Mouse (Mus musculus): Measurements from ENCODE around the gene Card9.

Gene Card9

GRCm38 (mm10) chr2:26324917-26325316 is 35.8 kb downstream of the Card9 start:
- DNase-seq, result no peak

DNA sequence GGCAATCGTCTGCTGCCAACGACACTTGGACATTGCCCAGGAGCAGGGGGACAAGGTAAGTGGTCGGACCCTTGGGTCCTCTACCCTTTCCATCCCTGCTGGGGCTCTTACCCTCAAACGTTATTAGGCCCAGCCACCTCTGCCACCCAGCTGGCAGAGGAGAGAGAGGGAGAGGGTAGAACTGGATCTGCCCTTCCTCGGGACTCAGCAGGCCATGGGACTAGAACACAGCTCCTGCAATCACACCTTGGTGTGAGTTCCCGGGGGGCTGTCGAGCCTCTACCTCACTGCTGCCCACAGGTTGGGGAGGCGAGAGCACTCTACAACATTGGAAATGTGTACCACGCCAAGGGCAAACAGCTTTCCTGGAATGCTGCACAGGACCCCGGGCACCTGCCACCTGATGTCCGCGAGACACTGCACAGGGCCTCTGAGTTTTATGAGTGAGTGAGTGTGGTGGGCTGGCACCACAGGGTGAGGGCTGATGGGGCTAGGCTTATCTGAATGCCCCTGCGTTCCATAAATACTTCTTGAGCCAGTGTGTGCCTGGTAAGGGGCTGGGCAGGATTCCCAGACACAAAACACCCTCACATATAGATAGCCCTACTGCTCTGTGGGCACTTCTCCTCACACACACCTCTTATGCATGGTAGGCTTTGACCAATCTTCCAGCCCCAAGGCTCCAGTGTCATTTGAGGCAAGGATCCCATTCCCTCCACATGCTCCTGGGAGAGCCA is 37.0 kb downstream of the Card9 start:
- DNase-seq, result no peak

DNA sequence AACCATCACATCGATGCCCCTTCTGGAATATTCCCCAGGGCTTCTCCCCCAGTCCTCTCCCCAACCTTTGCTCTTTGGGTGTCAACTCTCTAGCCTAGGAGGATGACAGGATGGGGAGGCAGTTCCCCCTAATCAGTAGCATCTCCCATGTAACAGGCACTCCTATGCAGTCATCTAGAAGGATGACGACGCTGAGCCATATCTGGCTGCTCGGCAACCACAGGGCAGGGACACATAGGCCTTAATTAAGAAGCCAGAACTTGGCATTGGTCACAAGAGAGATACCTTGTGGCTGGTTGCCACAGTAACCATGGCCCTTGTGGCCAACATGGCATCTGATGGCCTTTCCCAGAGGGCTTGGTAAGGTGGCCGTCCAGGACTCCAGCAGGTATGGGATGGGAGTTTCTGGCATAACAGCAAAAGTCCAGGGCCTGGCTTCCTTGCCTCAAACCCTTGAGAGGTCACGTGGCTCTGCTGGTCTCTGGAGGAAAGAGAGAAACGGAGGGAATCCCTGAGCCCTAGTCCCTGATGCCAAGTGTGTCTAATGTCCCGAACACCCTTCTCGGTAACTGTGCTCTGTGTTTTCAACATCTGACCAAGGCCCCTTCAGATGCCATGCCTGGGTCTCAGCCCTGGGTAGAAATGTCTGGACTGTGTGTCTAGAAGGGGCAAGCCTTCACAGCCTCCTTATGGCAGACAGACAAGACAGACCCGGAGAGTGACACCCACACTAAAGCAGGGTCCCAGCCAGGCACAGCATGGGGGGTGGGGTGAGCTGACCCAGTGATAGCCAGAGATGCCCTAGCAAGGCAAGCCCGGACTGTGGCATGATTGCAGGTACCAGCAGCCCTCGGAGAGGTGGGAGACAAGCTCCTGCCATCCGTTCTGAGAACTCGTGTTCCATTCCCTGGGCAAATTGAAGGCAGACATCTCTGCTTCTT is 40.2 kb downstream of the Card9 start:
- DNase-seq, result no peak

DNA sequence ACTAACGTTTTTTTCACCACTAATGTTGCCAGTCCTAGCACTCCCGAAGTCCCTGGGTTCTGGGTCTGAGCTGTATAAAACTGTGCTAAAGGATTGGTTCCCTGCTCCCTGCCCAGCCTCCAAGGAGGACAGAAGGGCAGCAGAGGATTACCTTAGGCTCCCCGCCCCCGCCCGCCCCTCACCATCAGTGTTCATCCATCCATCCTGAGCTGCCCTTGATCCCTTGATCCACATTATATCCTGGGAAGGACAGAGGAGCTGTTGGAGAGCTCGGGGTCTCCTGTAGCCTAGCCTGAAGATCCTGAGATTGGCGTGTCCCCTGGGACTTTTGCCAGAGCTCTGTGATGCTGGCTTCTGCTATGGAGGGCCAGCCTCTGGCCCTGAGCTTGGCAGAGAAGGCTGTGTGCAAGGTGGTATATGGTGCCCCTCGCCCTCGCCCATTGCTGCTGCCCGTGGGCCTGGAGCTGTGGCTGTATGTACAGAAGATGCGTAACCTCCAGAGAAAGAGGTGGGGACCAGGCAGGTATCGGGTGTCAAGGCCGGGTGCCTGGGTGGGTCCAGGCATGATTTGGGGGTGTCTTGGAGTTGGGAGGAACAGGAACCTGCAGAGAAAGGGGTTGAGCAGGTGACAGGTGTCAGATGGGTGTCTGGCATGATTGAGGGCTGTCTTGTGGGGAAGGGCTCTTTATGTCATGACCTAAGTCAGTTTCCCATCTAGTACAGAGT is 41.0 kb downstream of the Card9 start:
- DNase-seq, result no peak

- DNase-seq, result no peak
These were observed 41.6 kb downstream of the Card9 start for GRCm38 (mm10) chr2:26319109-26319508.

DNA sequence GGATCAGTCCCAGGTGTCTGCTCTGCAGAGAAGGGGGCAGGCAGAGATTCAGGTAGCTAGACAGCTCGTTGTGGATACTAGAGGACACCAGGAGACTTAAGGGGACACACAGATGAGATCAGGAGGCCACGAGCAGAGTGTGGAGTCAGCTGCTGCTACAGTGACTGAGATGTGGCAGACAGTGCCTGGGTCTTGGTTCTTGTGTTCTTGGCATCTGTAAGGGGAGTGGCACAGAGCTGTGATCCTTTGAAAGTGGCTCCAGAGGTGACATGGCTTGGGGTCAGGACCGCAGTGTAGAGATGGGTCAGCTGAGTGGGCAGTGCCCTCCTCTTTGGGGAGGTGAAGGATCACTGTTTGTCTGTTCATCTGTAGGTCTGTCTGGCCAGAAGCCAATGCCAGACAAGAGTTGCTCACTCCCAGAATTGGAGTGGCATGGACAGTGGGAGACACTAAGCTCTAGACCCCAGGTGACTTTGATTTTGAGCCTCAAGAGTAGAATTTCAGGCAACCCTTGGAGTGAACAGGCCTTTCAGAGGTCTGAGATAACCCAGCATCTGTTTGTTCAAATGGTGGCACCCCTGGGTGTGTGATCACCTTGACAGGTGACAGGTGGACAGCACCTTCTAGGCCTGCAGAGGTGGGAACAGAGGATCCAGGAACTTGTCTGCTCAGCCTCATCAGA is 42.6 kb downstream of the Card9 start:
- DNase-seq, result no peak

- no peak for DNase-seq
These were observed 43.3 kb downstream of the Card9 start for GRCm38 (mm10) chr2:26317371-26317770.

DNA sequence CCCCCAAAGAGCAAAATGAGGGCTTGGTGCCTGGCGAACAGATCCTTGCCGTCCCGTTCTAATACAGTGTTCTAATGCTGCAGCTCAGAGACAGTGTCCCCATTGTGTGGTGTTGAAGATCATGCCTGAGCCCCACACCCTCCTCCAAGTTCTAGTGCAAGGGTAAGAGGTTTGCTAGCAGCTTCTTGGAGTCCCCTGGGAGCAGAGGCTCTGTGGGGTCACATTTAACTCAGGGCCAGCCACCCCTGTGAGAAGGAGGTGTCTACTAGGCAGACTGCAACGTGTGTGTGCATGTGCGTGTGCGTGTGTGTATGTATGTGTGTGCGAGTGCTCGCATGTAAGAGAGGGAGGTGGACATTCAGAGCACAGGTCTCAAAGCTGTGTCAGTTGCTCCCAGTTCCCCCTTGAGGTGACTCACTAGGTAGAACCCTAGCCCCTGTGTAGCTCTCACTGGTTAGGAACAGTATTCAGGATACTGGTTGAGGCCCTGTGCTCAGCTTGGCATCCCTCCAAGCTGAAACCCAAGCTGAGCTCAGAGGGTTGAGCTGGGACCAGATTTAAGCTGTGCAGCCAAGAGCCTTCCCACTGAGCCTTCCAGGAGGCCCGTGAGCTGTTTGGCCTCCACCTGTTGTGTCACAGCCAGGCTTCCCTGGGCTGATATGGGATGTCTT is 44.0 kb downstream of the Card9 start:
- DNase-seq, result no peak

DNA sequence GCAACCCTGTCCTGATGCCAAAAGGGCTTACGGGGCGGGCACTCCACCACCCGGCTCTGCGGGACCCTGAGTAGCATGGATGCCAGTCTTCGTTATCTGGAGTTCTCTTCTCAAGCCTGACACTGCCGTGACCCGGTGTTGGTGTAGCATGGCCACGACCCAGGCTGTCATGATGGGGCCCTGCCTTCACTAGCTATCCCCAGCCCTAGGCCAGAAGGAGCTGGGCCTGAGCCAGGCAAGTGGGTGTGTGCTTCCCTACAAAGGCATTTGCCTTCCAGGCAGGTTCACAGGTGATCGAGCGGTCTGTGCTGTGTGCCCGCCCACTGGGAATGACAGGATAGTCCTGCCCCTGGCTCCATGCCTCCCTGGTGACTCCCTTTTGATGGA is 44.8 kb downstream of the Card9 start:
- peak in 1 of 2 experiments; percentile 33 for DNase-seq

- peak; percentile 54 to 60 for DNase-seq
These were observed 45.4 kb downstream of the Card9 start, which contains the start of gene Gpsm1 for GRCm38 (mm10) chr2:26315072-26315924. Gpsm1 (plus strand) TSS chr2:26315515.

GRCm38 (mm10) chr2:26314281-26315071 is 46.2 kb downstream of the Card9 start:
- DNase-seq, result no peak

DNA sequence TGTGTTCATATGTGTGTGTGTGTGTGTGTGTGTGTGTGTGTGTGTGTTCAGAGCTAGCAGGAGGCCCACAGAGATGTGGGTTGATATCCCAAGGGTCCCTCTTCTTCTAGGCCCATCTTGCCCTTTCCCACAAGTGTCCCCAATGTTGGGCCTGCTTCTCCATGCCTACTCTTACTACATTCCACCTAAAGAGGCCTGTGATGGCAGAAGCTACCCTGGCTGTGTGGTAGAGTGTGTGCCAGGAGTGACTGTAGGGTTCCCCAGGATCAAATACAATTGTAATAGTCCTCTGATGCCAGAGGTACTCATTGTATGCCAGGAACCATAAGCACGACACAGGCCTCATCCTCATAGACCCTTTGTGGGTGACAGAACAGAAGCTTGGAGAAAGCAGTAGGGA is 47.3 kb downstream of the Card9 start:
- DNase-seq, result no peak

DNA sequence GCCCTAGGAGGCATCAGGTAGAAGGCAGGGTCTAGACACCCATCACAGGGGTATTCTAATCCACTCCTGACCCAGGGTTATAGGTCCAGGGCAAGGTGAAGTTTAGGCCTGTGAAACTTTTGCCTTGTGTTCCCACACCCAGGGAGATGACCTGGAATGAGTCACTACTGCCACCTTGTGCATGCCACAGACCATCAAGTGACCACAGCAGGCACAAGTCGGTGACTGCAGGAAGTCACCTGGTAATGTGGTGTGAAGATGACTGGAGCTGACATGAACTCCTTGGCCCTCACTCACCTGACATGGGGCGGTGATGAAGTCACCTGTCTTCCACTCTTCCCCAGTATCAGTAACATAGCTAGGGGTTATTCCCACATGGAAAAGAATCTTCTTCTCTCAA is 47.9 kb downstream of the Card9 start:
- DNase-seq, result no peak

DNA sequence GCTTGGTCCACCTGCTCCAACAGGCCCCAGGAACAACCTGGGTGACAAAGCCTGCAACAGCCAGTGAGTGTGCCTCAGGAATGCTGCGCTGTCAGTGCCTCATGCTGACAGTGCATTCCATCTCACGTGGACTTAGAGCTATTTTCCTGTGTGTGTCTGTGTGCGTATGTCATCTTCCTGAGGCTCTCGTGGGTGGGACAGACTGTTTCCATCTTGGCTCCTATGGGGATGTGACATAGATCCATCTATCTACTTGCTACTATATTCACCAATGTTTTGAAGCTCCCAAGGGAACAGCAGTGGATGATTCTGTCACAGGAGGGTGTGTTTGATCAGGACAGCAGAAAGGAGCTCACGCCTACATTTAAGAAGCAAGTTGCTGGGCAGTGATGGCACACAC is 48.8 kb downstream of the Card9 start:
- DNase-seq, result no peak

GRCm38 (mm10) chr2:26309739-26310138 is 51.0 kb downstream of the Card9 start:
- no peak for DNase-seq

GRCm38 (mm10) chr2:26306702-26307101 is 54.0 kb downstream of the Card9 start:
- no peak for DNase-seq

GRCm38 (mm10) chr2:26305555-26305954 is 55.2 kb downstream of the Card9 start:
- no peak for DNase-seq

DNA sequence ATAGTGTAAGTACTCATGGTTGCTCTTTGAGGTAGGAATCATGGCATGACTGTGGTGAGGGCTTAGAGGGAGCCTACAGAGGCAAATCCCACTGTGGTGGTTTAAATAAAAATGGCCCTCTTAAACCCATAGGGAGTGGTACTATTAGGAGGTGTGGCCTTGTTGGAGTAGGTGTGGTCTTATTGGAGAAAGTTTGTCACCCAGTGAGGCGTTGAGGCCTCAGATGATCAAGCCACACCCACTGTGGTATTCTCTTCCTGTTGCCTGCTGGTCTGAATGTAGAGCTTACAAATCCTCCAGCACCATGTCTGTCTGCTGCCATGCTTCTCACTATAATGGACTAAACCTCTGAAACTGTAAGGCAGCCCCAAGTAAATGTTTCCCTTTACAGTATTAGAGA is 56.0 kb downstream of the Card9 start:
- no peak for DNase-seq

Data from thymus, adult 18-20 months (tissue).